Mouse (Mus musculus) thymus, adult 2 months (tissue): ENCODE measurements around the gene Sgce. TPM values are rescaled to one million over a fixed set of nuclear protein-coding genes. Genes with fewer than 3 reads are reported as not detected.

Experiments used
- DNase-seq: peaks from one replicate; pipeline ENCODE4 v3.0.0; 2021
- H3K27ac ChIP-seq: fragments of 200-500 bp; 2 replicates; pipeline ENCODE4 v1.5.1; 2012; ENCODE audit warnings: low read length, control low read depth; ENCODE audit not compliant: control insufficient read depth, insufficient read depth
- H3K27me3 ChIP-seq: fragments of 200-500 bp; 2 replicates; pipeline ENCODE4 v1.6.1; 2012; ENCODE audit warnings: mild to moderate bottlenecking, low read length, moderate library complexity, mixed read lengths; ENCODE audit not compliant: control insufficient read depth, insufficient read depth
- H3K36me3 ChIP-seq: fragments of 200-500 bp; 2 replicates; pipeline ENCODE4 v1.6.1; 2012; ENCODE audit warnings: mild to moderate bottlenecking, low read length, moderate library complexity; ENCODE audit not compliant: control insufficient read depth, insufficient read depth
- H3K4me1 ChIP-seq: fragments of 200-500 bp; replicated peaks from 2 replicates; pipeline ENCODE4 v1.6.1; 2012; ENCODE audit warnings: low read length; ENCODE audit not compliant: control insufficient read depth, insufficient read depth
- H3K4me3 ChIP-seq: fragments of 200-500 bp; 2 replicates; pipeline ENCODE4 v1.5.1; 2012; ENCODE audit warnings: mild to moderate bottlenecking, low read length, control low read depth, moderate library complexity; ENCODE audit not compliant: control insufficient read depth, insufficient read depth
- CTCF ChIP-seq: fragments of 200-500 bp; IDR thresholded peaks from 2 replicates; pipeline ENCODE4 v1.5.1; 2012; ENCODE audit warnings: mild to moderate bottlenecking, control low read depth, low read length, moderate library complexity, borderline replicate concordance; ENCODE audit not compliant: control insufficient read depth, poor library complexity, insufficient read depth; ENCODE audit errors: extremely low read depth
- POLR2A ChIP-seq: fragments of 200-500 bp; IDR thresholded peaks from 2 replicates; pipeline ENCODE4 v1.6.1; 2012; ENCODE audit warnings: mild to moderate bottlenecking, low read length, control low read depth, moderate library complexity; ENCODE audit not compliant: control insufficient read depth, poor library complexity, insufficient read depth; ENCODE audit errors: extremely low read depth
- WGBS: fragments of 180-500 bp; shearing (Covaris S2); methylation state at CpG from one replicate; pipeline ENCODE4 v1.1.7; 2018; 5-methylcytosine and 5-hydroxymethylcytosine counted together
- polyA plus RNA-seq: library from polyadenylated mRNA; depleted of rRNA; stranded (reverse); fragments of >200 nt; gene quantifications from 2 replicates; pipeline ENCODE4 v1.2.3, GENCODE M21; 2012

Sgce gene
- polyA plus RNA-seq, 1 experiment, result 2.7 TPM

GRCm38 (mm10) chr6:4749091-4749490 is 2.1 kb upstream of the Sgce start:
- WGBS, result 46% methylated on average over 22 of the region's 22 CpGs
- H3K27ac ChIP-seq, result no peak overlapping the region
- no peak overlapping the region for H3K4me3 ChIP-seq
- peak; percentile 79 for DNase-seq
- no peaks in the 10 kb centered on the region for H3K36me3 ChIP-seq
- peaks cover 8% of the 10 kb centered on the region; the same call in 1 of the 2 replicates for H3K4me1 ChIP-seq
- H3K27me3 ChIP-seq, result no peaks in the 10 kb centered on the region
- TF ChIP-seq POLR2A (no peak), CTCF (no peak)

- Histone ChIP-seq H3K4me1 (peaks cover 8% of the 10 kb centered on the region; the same call in 1 of the 2 replicates), H3K36me3 (no peaks in the 10 kb centered on the region), H3K27me3 (no peaks in the 10 kb centered on the region), H3K27ac (no peak overlapping the region), H3K4me3 (peak overlapping the region; percentile 0; the same call in 1 of the 2 replicates)
- WGBS, result 54% methylated on average over 15 of the region's 15 CpGs
- TF ChIP-seq CTCF (no peak), POLR2A (no peak)
- no peak for DNase-seq
Measured at GRCm38 (mm10) chr6:4748506-4748961, 1.5 kb upstream of the Sgce start.

- DNase-seq, result no peak
- TF ChIP-seq POLR2A, result no peak
- no peak for TF ChIP-seq CTCF
- peak overlapping the region; percentile 0; the same call in 1 of the 2 replicates for H3K4me3 ChIP-seq
- H3K27ac ChIP-seq, result no peak overlapping the region
- H3K4me1 ChIP-seq, result peaks cover 8% of the 10 kb centered on the region; the same call in 1 of the 2 replicates
- no peaks in the 10 kb centered on the region for H3K36me3 ChIP-seq
- no peaks in the 10 kb centered on the region for H3K27me3 ChIP-seq
- WGBS, result 55% methylated on average over 71 of the region's 71 CpGs
Measured at GRCm38 (mm10) chr6:4747677-4748505, 884 bp upstream of the Sgce start.

GRCm38 (mm10) chr6:4746036-4746695 is 841 bp downstream of the Sgce start:
- no peak overlapping the region for H3K27ac ChIP-seq
- TF ChIP-seq CTCF (no peak), POLR2A (no peak)
- H3K36me3 ChIP-seq, result no peaks in the 10 kb centered on the region
- no peaks in the 10 kb centered on the region for H3K27me3 ChIP-seq
- H3K4me1 ChIP-seq, result peaks cover 8% of the 10 kb centered on the region; the same call in 1 of the 2 replicates
- WGBS, result 43% methylated on average over 22 of the region's 22 CpGs
- H3K4me3 ChIP-seq, result peak overlapping the region; percentile 40
- no peak for DNase-seq

- Histone ChIP-seq H3K4me3 (no peak overlapping the region), H3K27me3 (no peaks in the 10 kb centered on the region), H3K27ac (no peak overlapping the region), H3K4me1 (no peaks in the 10 kb centered on the region), H3K36me3 (no peaks in the 10 kb centered on the region)
- TF ChIP-seq POLR2A, result no peak
- no peak for DNase-seq
- WGBS, result 84% methylated on average over 6 of the region's 6 CpGs
Measured at GRCm38 (mm10) chr6:4740511-4740910, 6.5 kb downstream of the Sgce start.

- TF ChIP-seq POLR2A (no peak), CTCF (no peak)
- no peak overlapping the region for H3K27ac ChIP-seq
- no peak for DNase-seq
- H3K27me3 ChIP-seq, result no peaks in the 10 kb centered on the region
- WGBS, result 73% methylated on average over 13 of the region's 13 CpGs
- no peaks in the 10 kb centered on the region for H3K36me3 ChIP-seq
- no peaks in the 10 kb centered on the region for H3K4me1 ChIP-seq
- H3K4me3 ChIP-seq, result no peak overlapping the region
Measured at GRCm38 (mm10) chr6:4739522-4740355, 7.3 kb downstream of the Sgce start.
